Mouse (Mus musculus): Measurements from ENCODE around the gene Olfr1012. TPM values are rescaled to one million over a fixed set of nuclear protein-coding genes. Genes with fewer than 3 reads are reported as not detected.
"Not testable (repeated sequence)": the region's sequence is repeated elsewhere in the genome, so short reads cannot be mapped to it uniquely, and the experiment has no call there.

The Olfr1012 gene
- polyA plus RNA-seq (2016; fragmentation: Nextera tagmentation; extraction: Ambion mirVana), result not detected in 2 replicates

GRCm38 (mm10) chr2:85762666-85763065 is at the start of gene Olfr1012:
TSS of gene Olfr1012 (minus strand) at chr2:85762766.
- Histone ChIP-seq H3K4me3 (no peak within 1 kb of the TSS), H3K36me3 (no peaks in the 10 kb centered on the region), H3K4me1 (no peaks in the 10 kb centered on the region), H3K9ac (no peak within 1 kb of the TSS), H3K4me2 (replicated peaks) (no peak within 1 kb of the TSS), H3K27ac (no peak within 1 kb of the TSS), H3K27me3 (no peaks in the 10 kb centered on the region), H3K9me3 (replicated peaks) (no peaks in the 10 kb centered on the region)
- no peak for ATAC-seq (ENCODE audit: low FRiP score)
- WGBS, result 71% methylated on average over 1 of the region's 1 CpGs

- no peak overlapping the region for H3K27ac ChIP-seq
- 84% methylated on average over 4 of the region's 4 CpGs for WGBS
- H3K4me1 ChIP-seq, result no peaks in the 10 kb centered on the region
- no peaks in the 10 kb centered on the region for H3K27me3 ChIP-seq
- no peaks in the 10 kb centered on the region for H3K36me3 ChIP-seq
- H3K9me3 ChIP-seq (replicated peaks), result no peaks in the 10 kb centered on the region
- no peak for ATAC-seq (ENCODE audit: low FRiP score)
- no peak overlapping the region for H3K4me2 ChIP-seq (replicated peaks)
- no peak overlapping the region for H3K9ac ChIP-seq
- H3K4me3 ChIP-seq, result no peak overlapping the region
Observed at GRCm38 (mm10) chr2:85804501-85804900, 41.9 kb upstream of the Olfr1012 start.

- 96% methylated on average over 2 of the region's 2 CpGs for WGBS
- Histone ChIP-seq H3K27ac (no peak within 1 kb of the TSS), H3K9ac (no peak within 1 kb of the TSS), H3K27me3 (no peaks in the 10 kb centered on the region), H3K4me2 (replicated peaks) (no peak within 1 kb of the TSS), H3K4me1 (no peaks in the 10 kb centered on the region), H3K9me3 (replicated peaks) (no peaks in the 10 kb centered on the region), H3K4me3 (no peak within 1 kb of the TSS), H3K36me3 (no peaks in the 10 kb centered on the region)
- no peak for ATAC-seq (ENCODE audit: low FRiP score)
Observed at GRCm38 (mm10) chr2:85802444-85802843, 39.9 kb upstream of the Olfr1012 start, which contains the start of gene Olfr1016. TSS of gene Olfr1016 (minus strand) at chr2:85802544.

GRCm38 (mm10) chr2:85792331-85792730 is 29.8 kb upstream of the Olfr1012 start:
- Histone ChIP-seq H3K9ac (no peak overlapping the region), H3K4me2 (replicated peaks) (no peak overlapping the region), H3K36me3 (no peaks in the 10 kb centered on the region), H3K27me3 (no peaks in the 10 kb centered on the region), H3K9me3 (replicated peaks) (no peaks in the 10 kb centered on the region), H3K27ac (no peak overlapping the region), H3K4me3 (no peak overlapping the region), H3K4me1 (no peaks in the 10 kb centered on the region)
- no peak for ATAC-seq (ENCODE audit: low FRiP score)
- WGBS, result 36% methylated on average over 2 of the region's 2 CpGs

GRCm38 (mm10) chr2:85781717-85782116 is 19.2 kb upstream of the Olfr1012 start, which contains the start of gene Olfr1015:
TSS of gene Olfr1015 (plus strand) at chr2:85782017.
- no peak for ATAC-seq (ENCODE audit: low FRiP score)
- Histone ChIP-seq H3K27ac (no peak within 1 kb of the TSS), H3K4me3 (no peak within 1 kb of the TSS), H3K27me3 (no peaks in the 10 kb centered on the region), H3K4me2 (replicated peaks) (no peak within 1 kb of the TSS), H3K36me3 (no peaks in the 10 kb centered on the region), H3K9ac (no peak within 1 kb of the TSS), H3K4me1 (no peaks in the 10 kb centered on the region), H3K9me3 (replicated peaks) (no peaks in the 10 kb centered on the region)

GRCm38 (mm10) chr2:85772413-85772812 is 9.8 kb upstream of the Olfr1012 start, which contains the start of gene Olfr1014:
TSS of gene Olfr1014 (plus strand) at chr2:85772713.
- H3K36me3 ChIP-seq, result no peaks in the 10 kb centered on the region
- no peak within 1 kb of the TSS for H3K4me2 ChIP-seq (replicated peaks)
- H3K27me3 ChIP-seq, result no peaks in the 10 kb centered on the region
- H3K4me1 ChIP-seq, result no peaks in the 10 kb centered on the region
- no peak within 1 kb of the TSS for H3K27ac ChIP-seq
- no peaks in the 10 kb centered on the region for H3K9me3 ChIP-seq (replicated peaks)
- no peak within 1 kb of the TSS for H3K9ac ChIP-seq
- no peak within 1 kb of the TSS for H3K4me3 ChIP-seq
- ATAC-seq (ENCODE audit: low FRiP score), result no peak

GRCm38 (mm10) chr2:85766798-85767197 is 4.2 kb upstream of the Olfr1012 start, which contains the start of gene Olfr1013:
TSS of gene Olfr1013 (plus strand) at chr2:85767098.
- Histone ChIP-seq H3K27ac (no peak within 1 kb of the TSS), H3K4me1 (no peaks in the 10 kb centered on the region), H3K4me3 (no peak within 1 kb of the TSS), H3K27me3 (no peaks in the 10 kb centered on the region), H3K4me2 (replicated peaks) (no peak within 1 kb of the TSS), H3K36me3 (no peaks in the 10 kb centered on the region), H3K9ac (no peak within 1 kb of the TSS), H3K9me3 (replicated peaks) (no peaks in the 10 kb centered on the region)
- ATAC-seq (ENCODE audit: low FRiP score), result no peak

GRCm38 (mm10) chr2:85753822-85754221 is 8.7 kb downstream of the Olfr1012 start:
- H3K27ac ChIP-seq, result no peak overlapping the region
- no peak overlapping the region for H3K4me2 ChIP-seq (replicated peaks)
- H3K4me3 ChIP-seq, result no peak overlapping the region
- no peaks in the 10 kb centered on the region for H3K4me1 ChIP-seq
- H3K27me3 ChIP-seq, result no peaks in the 10 kb centered on the region
- ATAC-seq (ENCODE audit: low FRiP score), result no peak
- 71% methylated on average over 4 of the region's 4 CpGs for WGBS
- no peaks in the 10 kb centered on the region for H3K36me3 ChIP-seq
- H3K9ac ChIP-seq, result no peak overlapping the region
- no peaks in the 10 kb centered on the region for H3K9me3 ChIP-seq (replicated peaks)

- Histone ChIP-seq H3K27ac (no peak overlapping the region), H3K36me3 (no peaks in the 10 kb centered on the region), H3K4me1 (no peaks in the 10 kb centered on the region), H3K4me2 (replicated peaks) (no peak overlapping the region), H3K9ac (no peak overlapping the region), H3K27me3 (no peaks in the 10 kb centered on the region), H3K4me3 (no peak overlapping the region), H3K9me3 (replicated peaks) (no peaks in the 10 kb centered on the region)
- ATAC-seq (ENCODE audit: low FRiP score), result no peak
- WGBS, result 20% methylated on average over 3 of the region's 3 CpGs
Observed at GRCm38 (mm10) chr2:85725793-85726192, 36.8 kb downstream of the Olfr1012 start.

- Histone ChIP-seq H3K36me3 (no peaks in the 10 kb centered on the region), H3K27me3 (no peaks in the 10 kb centered on the region), H3K4me1 (no peaks in the 10 kb centered on the region), H3K9me3 (replicated peaks) (no peaks in the 10 kb centered on the region), H3K4me2 (replicated peaks) (no peak within 1 kb of the TSS), H3K27ac (no peak within 1 kb of the TSS), H3K9ac (no peak within 1 kb of the TSS), H3K4me3 (no peak within 1 kb of the TSS)
- WGBS, result 91% methylated on average over 1 of the region's 1 CpGs
- ATAC-seq (ENCODE audit: low FRiP score), result no peak
Observed at GRCm38 (mm10) chr2:85715119-85715518, 47.4 kb downstream of the Olfr1012 start, which contains the start of gene Olfr1009. TSS of gene Olfr1009 (plus strand) at chr2:85715419.

GRCm38 (mm10) chr2:85711159-85711558 is 51.4 kb downstream of the Olfr1012 start:
- no peak for ATAC-seq (ENCODE audit: low FRiP score)
- no peaks in the 10 kb centered on the region for H3K4me1 ChIP-seq
- WGBS, result 54% methylated on average over 1 of the region's 1 CpGs
- no peaks in the 10 kb centered on the region for H3K27me3 ChIP-seq
- H3K36me3 ChIP-seq, result no peaks in the 10 kb centered on the region
- no peak overlapping the region for H3K4me3 ChIP-seq
- H3K9me3 ChIP-seq (replicated peaks), result no peaks in the 10 kb centered on the region
- no peak overlapping the region for H3K27ac ChIP-seq
- H3K9ac ChIP-seq, result no peak overlapping the region
- H3K4me2 ChIP-seq (replicated peaks), result no peak overlapping the region

GRCm38 (mm10) chr2:85710680-85711079 is 51.9 kb downstream of the Olfr1012 start:
- H3K4me3 ChIP-seq; H3K4me1 ChIP-seq; H3K27me3 ChIP-seq; H3K9me3 ChIP-seq (replicated peaks); ATAC-seq (ENCODE audit: low FRiP score); H3K9ac ChIP-seq; H3K27ac ChIP-seq; H3K4me2 ChIP-seq (replicated peaks); H3K36me3 ChIP-seq: not testable (repeated sequence)
- 79% methylated on average over 2 of the region's 2 CpGs for WGBS

Data from hindbrain, embryonic 12.5 days (tissue).